Mouse (Mus musculus): ENCODE data around the gene Cdyl. TPM values are rescaled to one million over a fixed set of nuclear protein-coding genes. Genes with fewer than 3 reads are reported as not detected.
A peak's percentile ranks its signal among the peaks of the same experiment; 100 is the strongest.

The Cdyl gene
- polyA plus RNA-seq, 1 experiment: 2.3 TPM

- Histone ChIP-seq H3K4me3 (replicated peaks) (no peak overlapping the region), H3K4me1 (ENCODE audit: control insufficient read depth) (no peaks in the 10 kb centered on the region), H3K9me3 (ENCODE audit: control insufficient read depth, low read length) (no peaks in the 10 kb centered on the region), H3K27me3 (ENCODE audit: control insufficient read depth) (no peaks in the 10 kb centered on the region), H3K36me3 (ENCODE audit: control insufficient read depth) (peaks cover 14% of the 10 kb centered on the region)
- TF ChIP-seq GATA1 (IDR thresholded peaks at IDR 0.05; ENCODE audit: low read length): no peak
- no peak for TF ChIP-seq TAL1 (IDR thresholded peaks at IDR 0.05; ENCODE audit: low read length)
Observed at GRCm38 (mm10) chr13:35879068-35879467, 219.4 kb downstream of the Cdyl start.

DNA sequence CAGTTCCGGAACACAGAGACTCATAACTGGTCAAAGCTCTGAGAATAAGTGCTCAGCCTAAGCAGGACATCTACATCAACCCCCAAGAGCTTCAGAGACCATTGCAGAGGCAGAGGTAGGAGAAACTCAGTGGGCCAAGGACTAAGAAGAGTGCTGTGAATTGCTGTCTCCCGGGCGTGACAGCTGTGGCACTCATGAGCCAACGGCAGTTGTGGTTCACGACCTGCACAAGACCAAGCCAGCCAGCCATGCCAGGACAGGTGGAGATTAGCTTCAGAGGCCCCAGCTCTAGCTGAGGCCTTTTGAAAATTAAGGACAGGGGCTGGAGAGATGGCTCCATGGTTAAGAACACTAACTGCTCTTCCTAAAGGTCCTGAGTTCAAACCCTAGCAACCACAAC lies 219.9 kb downstream of the Cdyl start:
- no peaks in the 10 kb centered on the region for H3K9me3 ChIP-seq (ENCODE audit: control insufficient read depth, low read length)
- peaks cover 9% of the 10 kb centered on the region for H3K36me3 ChIP-seq (ENCODE audit: control insufficient read depth)
- H3K4me3 ChIP-seq (replicated peaks): no peak overlapping the region
- TF ChIP-seq GATA1 (IDR thresholded peaks at IDR 0.05; ENCODE audit: low read length): no peak
- no peak for TF ChIP-seq TAL1 (IDR thresholded peaks at IDR 0.05; ENCODE audit: low read length)
- no peaks in the 10 kb centered on the region; the same call in 1 of the 2 replicates for H3K27me3 ChIP-seq (ENCODE audit: control insufficient read depth)
- no peaks in the 10 kb centered on the region for H3K4me1 ChIP-seq (ENCODE audit: control insufficient read depth)

DNA sequence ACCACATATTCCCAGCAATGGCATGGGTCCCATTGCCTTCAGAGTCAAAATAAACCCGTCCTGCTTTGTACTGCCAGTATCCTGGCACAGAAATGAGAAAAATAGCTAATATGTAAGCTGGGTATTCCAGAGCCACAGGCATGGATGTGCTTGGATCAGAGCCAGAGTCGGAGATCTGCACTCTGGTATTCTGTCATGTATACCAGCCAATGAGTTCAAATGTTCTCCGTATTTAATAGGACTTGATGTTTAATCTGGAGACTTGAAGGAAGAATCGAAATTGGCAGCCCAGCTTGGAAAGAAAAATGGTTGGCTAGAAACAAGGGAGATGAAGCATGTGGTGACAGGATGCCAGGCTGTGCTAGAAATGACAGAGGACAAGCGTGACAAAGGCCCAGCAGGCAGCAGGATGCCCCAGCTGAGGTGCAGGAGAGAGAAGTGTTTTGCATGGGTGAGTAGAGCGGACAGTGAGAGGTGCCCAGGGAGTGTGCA lies 221.0 kb downstream of the Cdyl start:
- no peaks in the 10 kb centered on the region for H3K9me3 ChIP-seq (ENCODE audit: control insufficient read depth, low read length)
- peaks cover 4% of the 10 kb centered on the region for H3K36me3 ChIP-seq (ENCODE audit: control insufficient read depth)
- no peak for TF ChIP-seq TAL1 (IDR thresholded peaks at IDR 0.05; ENCODE audit: low read length)
- TF ChIP-seq GATA1 (IDR thresholded peaks at IDR 0.05; ENCODE audit: low read length): no peak
- H3K4me3 ChIP-seq (replicated peaks): no peak overlapping the region
- no peaks in the 10 kb centered on the region; the same call in 1 of the 2 replicates for H3K27me3 ChIP-seq (ENCODE audit: control insufficient read depth)
- no peaks in the 10 kb centered on the region for H3K4me1 ChIP-seq (ENCODE audit: control insufficient read depth)

DNA sequence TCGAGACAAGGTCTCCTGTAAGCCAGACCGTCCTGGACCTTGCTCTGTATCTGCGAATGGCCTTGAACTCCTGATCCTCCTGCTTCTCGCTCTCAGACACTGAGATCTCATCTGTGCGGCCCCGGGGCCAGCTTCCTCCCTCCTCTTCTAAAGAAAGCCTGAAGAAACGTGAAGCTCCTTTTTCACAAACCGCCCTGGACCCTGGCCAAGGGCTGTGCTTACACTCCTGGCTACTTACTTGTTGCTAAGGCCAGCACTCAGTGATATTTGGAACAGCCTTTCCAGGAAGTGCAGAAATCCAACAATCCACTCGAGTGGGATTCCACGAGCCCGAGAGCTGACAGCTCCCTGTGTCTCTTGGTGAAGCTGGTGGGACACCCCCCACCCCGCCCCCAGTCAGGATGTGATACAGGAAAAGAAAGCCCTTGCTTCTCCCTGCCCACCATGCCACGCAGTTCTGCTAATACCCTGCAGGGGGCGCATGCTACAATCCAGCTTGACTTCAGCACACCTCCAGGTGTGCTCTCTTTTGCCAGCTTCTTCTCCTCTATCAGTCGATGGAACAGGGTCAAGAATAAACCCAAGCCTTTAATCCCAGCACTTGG lies 226.6 kb downstream of the Cdyl start:
- TF ChIP-seq GATA1 (IDR thresholded peaks at IDR 0.05; ENCODE audit: low read length): no peak
- no peak for TF ChIP-seq TAL1 (IDR thresholded peaks at IDR 0.05; ENCODE audit: low read length)
- Histone ChIP-seq H3K27me3 (ENCODE audit: control insufficient read depth) (no peaks in the 10 kb centered on the region; the same call in 1 of the 2 replicates), H3K4me1 (ENCODE audit: control insufficient read depth) (no peaks in the 10 kb centered on the region), H3K9me3 (ENCODE audit: control insufficient read depth, low read length) (no peaks in the 10 kb centered on the region; the same call in 1 of the 2 replicates), H3K36me3 (ENCODE audit: control insufficient read depth) (no peaks in the 10 kb centered on the region), H3K4me3 (replicated peaks) (no peak overlapping the region)

GRCm38 (mm10) chr13:35892866-35893265 lies 233.2 kb downstream of the Cdyl start:
- Histone ChIP-seq H3K4me1 (ENCODE audit: control insufficient read depth) (no peaks in the 10 kb centered on the region), H3K36me3 (ENCODE audit: control insufficient read depth) (no peaks in the 10 kb centered on the region; the same call in 1 of the 2 replicates), H3K4me3 (replicated peaks) (no peak overlapping the region), H3K9me3 (ENCODE audit: control insufficient read depth, low read length) (no peaks in the 10 kb centered on the region; the same call in 1 of the 2 replicates), H3K27me3 (ENCODE audit: control insufficient read depth) (no peaks in the 10 kb centered on the region)
- TF ChIP-seq TAL1 (IDR thresholded peaks at IDR 0.05; ENCODE audit: low read length): no peak
- no peak for TF ChIP-seq GATA1 (IDR thresholded peaks at IDR 0.05; ENCODE audit: low read length)

DNA sequence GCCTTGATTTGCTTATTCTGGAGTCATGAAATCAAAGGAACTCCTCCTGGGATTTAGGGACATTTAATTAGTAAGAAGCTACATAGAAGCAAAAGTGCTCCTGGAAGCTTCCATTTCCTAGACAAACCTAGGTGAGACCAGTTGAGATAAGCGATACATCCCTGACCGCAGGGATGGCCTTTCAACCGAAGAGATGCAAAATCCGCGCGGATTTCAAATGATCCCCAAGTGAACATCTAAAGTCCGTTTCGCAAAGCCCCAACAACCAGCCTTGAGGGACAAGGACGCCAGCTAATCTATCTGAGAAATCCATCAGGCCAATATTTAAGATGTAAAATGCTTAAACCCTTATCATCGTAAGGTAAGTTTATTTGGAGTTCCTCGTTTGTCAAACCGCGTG lies 245.7 kb downstream of the Cdyl start:
- no peaks in the 10 kb centered on the region for H3K36me3 ChIP-seq (ENCODE audit: control insufficient read depth)
- TF ChIP-seq GATA1 (IDR thresholded peaks at IDR 0.05; ENCODE audit: low read length): no peak
- TF ChIP-seq TAL1 (IDR thresholded peaks at IDR 0.05; ENCODE audit: low read length): no peak
- H3K4me1 ChIP-seq (ENCODE audit: control insufficient read depth): peaks cover 22% of the 10 kb centered on the region
- no peaks in the 10 kb centered on the region for H3K27me3 ChIP-seq (ENCODE audit: control insufficient read depth)
- no peaks in the 10 kb centered on the region for H3K9me3 ChIP-seq (ENCODE audit: control insufficient read depth, low read length)
- H3K4me3 ChIP-seq (replicated peaks): peak overlapping the region; percentile 75

DNA sequence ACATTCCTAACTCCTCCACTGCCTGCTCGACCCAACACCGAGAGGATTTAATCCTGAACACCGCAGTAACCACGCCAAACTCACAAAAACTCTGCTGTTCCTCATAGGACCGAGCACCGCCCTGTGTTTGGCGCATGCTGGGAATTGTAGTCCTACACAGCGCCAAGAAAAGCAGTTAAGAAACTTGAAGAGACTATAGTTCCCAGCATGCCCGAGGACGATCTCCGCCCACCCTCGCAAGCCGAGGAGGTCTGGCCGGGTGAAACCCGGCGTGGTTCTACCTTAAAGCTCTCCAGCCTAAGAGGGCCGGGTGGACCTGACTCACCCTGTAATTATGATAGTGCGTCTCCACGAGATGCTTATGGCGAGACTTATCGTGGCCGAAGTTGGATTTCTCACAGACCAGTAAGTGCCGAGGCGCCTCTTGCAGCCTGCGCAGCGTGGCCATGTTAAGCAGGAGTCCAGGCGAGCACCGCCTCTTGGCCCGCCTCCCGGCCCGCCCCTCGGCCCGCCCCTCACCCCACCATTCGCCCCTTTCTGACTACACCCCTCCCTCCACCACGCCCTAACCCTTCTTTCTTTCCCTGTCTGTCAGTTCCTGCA lies 246.3 kb downstream of the Cdyl start, which contains the start of gene Rpp40:
TSS of gene Rpp40 (minus strand) at position 481 of the 603 bp plus-strand sequence.
- no peak for TF ChIP-seq TAL1 (IDR thresholded peaks at IDR 0.05; ENCODE audit: low read length)
- TF ChIP-seq GATA1 (IDR thresholded peaks at IDR 0.05; ENCODE audit: low read length): no peak
- no peaks in the 10 kb centered on the region for H3K9me3 ChIP-seq (ENCODE audit: control insufficient read depth, low read length)
- no peaks in the 10 kb centered on the region for H3K36me3 ChIP-seq (ENCODE audit: control insufficient read depth)
- H3K4me3 ChIP-seq (replicated peaks): peak within 1 kb of the TSS; percentile 75
- H3K4me1 ChIP-seq (ENCODE audit: control insufficient read depth): peaks cover 22% of the 10 kb centered on the region
- H3K27me3 ChIP-seq (ENCODE audit: control insufficient read depth): no peaks in the 10 kb centered on the region

- Histone ChIP-seq H3K4me3 (replicated peaks) (no peak overlapping the region), H3K4me1 (ENCODE audit: control insufficient read depth) (peaks cover 2% of the 10 kb centered on the region), H3K9me3 (ENCODE audit: control insufficient read depth, low read length) (0 out of 2 replicates have a peak, but pooled peaks cover 2% of the 10 kb centered on the region), H3K27me3 (ENCODE audit: control insufficient read depth) (no peaks in the 10 kb centered on the region), H3K36me3 (ENCODE audit: control insufficient read depth) (no peaks in the 10 kb centered on the region)
- TF ChIP-seq TAL1 (IDR thresholded peaks at IDR 0.05; ENCODE audit: low read length): no peak
- TF ChIP-seq GATA1 (IDR thresholded peaks at IDR 0.05; ENCODE audit: low read length): no peak
Observed at GRCm38 (mm10) chr13:35911476-35911875, 251.8 kb downstream of the Cdyl start.

Other genes with a start within 250 kb of the Cdyl start
- gene Rpp40, start 246.5 kb downstream of the Cdyl start, polyA plus RNA-seq (2012): 0.05 and 0.42 TPM in 2 replicates

Measured in erythroblast, embryonic 14.5 days (primary cell).